Mouse (Mus musculus): ENCODE results near the gene Spata18. TPM values are rescaled to one million over a fixed set of nuclear protein-coding genes. Genes with fewer than 3 reads are reported as not detected.

Spata18 gene
- total RNA-seq, 2 experiments from 2014 or later = 0.16 TPM; not detected in 1

GRCm38 (mm10) chr5:73704263-73704662, 53.1 kb downstream of the Spata18 start:
- intact Hi-C loops (cut with DNase I) = no loop called here
- no peak for DNase-seq (ENCODE audit: low spot score in 2 of 2)

GRCm38 (mm10) chr5:73704757-73705156, 53.6 kb downstream of the Spata18 start:
- no peak for DNase-seq (ENCODE audit: low spot score in 2 of 2)
- intact Hi-C loops (cut with DNase I) = no loop called here

GRCm38 (mm10) chr5:73705290-73705689, 54.1 kb downstream of the Spata18 start:
- intact Hi-C loops (cut with DNase I) = no loop called here
- no peak for DNase-seq (ENCODE audit: low spot score in 2 of 2)

- intact Hi-C loops (cut with DNase I) = no loop called here
- no peak for DNase-seq (ENCODE audit: low spot score in 2 of 2)
Measured at GRCm38 (mm10) chr5:73712852-73713251, 61.7 kb downstream of the Spata18 start.

- no peak for DNase-seq (ENCODE audit: low spot score in 2 of 2)
- intact Hi-C loops (cut with DNase I) = no loop called here
Measured at GRCm38 (mm10) chr5:73716941-73717340, 65.8 kb downstream of the Spata18 start.

- intact Hi-C loops (cut with DNase I) = no loop called here
- no peak for DNase-seq (ENCODE audit: low spot score in 2 of 2)
Measured at GRCm38 (mm10) chr5:73721682-73722282, 70.6 kb downstream of the Spata18 start.

GRCm38 (mm10) chr5:73725981-73726380, 74.8 kb downstream of the Spata18 start:
- intact Hi-C loops (cut with DNase I) = no loop called here
- DNase-seq (ENCODE audit: low spot score in 2 of 2) = no peak

GRCm38 (mm10) chr5:73728651-73729050, 77.5 kb downstream of the Spata18 start:
- intact Hi-C loops (cut with DNase I) = no loop called here
- DNase-seq (ENCODE audit: low spot score in 2 of 2) = no peak

Other genes starting within 250 kb of the Spata18 start
- 1 to 10 TPM; 1.9 to 2.2 TPM for gene Cwh43, start 245.3 kb upstream of the Spata18 start, total RNA-seq (2021)
- 100 to 1,000 TPM; 118 to 122 TPM for gene Dcun1d4, start 170.4 kb upstream of the Spata18 start, total RNA-seq (2021)
- not detected for gene Lrrc66, start 18.9 kb upstream of the Spata18 start, total RNA-seq (2021)
- 10 to 100 TPM; 48.1 to 48.6 TPM for gene Sgcb, start 3.6 kb upstream of the Spata18 start, total RNA-seq (2021)

All from left cerebral cortex, postnatal 25 days (tissue).